Mouse (Mus musculus): Measurements from ENCODE around the gene Krt17. TPM values are rescaled to one million over a fixed set of nuclear protein-coding genes. Genes with fewer than 3 reads are reported as not detected.

Gene Krt17
- polyA plus RNA-seq, 1 experiment from 2014 or later, result 161 TPM

Other genes with a start within 250 kb of the Krt17 start
- not detected in 2 replicates for gene Krt33a, start 244.8 kb downstream of the Krt17 start, polyA plus RNA-seq (2015; fragmentation: Nextera tagmentation; extraction: Ambion mirVana)
- gene Krt33b, start 231.2 kb downstream of the Krt17 start, polyA plus RNA-seq (2015; fragmentation: Nextera tagmentation; extraction: Ambion mirVana), result not detected in 2 replicates
- gene Krt34, start 219.5 kb downstream of the Krt17 start, polyA plus RNA-seq (2015; fragmentation: Nextera tagmentation; extraction: Ambion mirVana), result not detected in 2 replicates
- gene Krt31, start 210.5 kb downstream of the Krt17 start, polyA plus RNA-seq (2015; fragmentation: Nextera tagmentation; extraction: Ambion mirVana), result not detected in 2 replicates
- gene Krt32, start 172.8 kb downstream of the Krt17 start, polyA plus RNA-seq (2015; fragmentation: Nextera tagmentation; extraction: Ambion mirVana), result 0.36 and 0.70 TPM in 2 replicates
- 1.5 and 2.4 TPM in 2 replicates for gene Krt35, start 164.8 kb downstream of the Krt17 start, polyA plus RNA-seq (2015; fragmentation: Nextera tagmentation; extraction: Ambion mirVana)
- 0.15 TPM in 1 of 2 replicates, not detected in the other for gene Krt36, start 155.4 kb downstream of the Krt17 start, polyA plus RNA-seq (2015; fragmentation: Nextera tagmentation; extraction: Ambion mirVana)
- gene Krt13, start 139.5 kb downstream of the Krt17 start, polyA plus RNA-seq (2015; fragmentation: Nextera tagmentation; extraction: Ambion mirVana), result 1.1 and 2.2 TPM in 2 replicates
- gene Krt15, start 125.1 kb downstream of the Krt17 start, polyA plus RNA-seq (2015; fragmentation: Nextera tagmentation; extraction: Ambion mirVana), result 314 and 354 TPM in 2 replicates
- 44.6 and 57.3 TPM in 2 replicates for gene Krt19, start 112.4 kb downstream of the Krt17 start, polyA plus RNA-seq (2015; fragmentation: Nextera tagmentation; extraction: Ambion mirVana)
- gene Krt9, start 67.8 kb downstream of the Krt17 start, polyA plus RNA-seq (2015; fragmentation: Nextera tagmentation; extraction: Ambion mirVana), result not detected in 2 replicates
- 574 and 670 TPM in 2 replicates for gene Krt14, start 53.5 kb downstream of the Krt17 start, polyA plus RNA-seq (2015; fragmentation: Nextera tagmentation; extraction: Ambion mirVana)
- gene Krt16, start 12.1 kb downstream of the Krt17 start, polyA plus RNA-seq (2015; fragmentation: Nextera tagmentation; extraction: Ambion mirVana), result 0.33 and 0.45 TPM in 2 replicates
- 0.20 and 0.25 TPM in 2 replicates for gene Krt42, start 8.8 kb upstream of the Krt17 start, polyA plus RNA-seq (2015; fragmentation: Nextera tagmentation; extraction: Ambion mirVana)
- 1,424 and 1,667 TPM in 2 replicates for gene Eif1, start 58.9 kb upstream of the Krt17 start, polyA plus RNA-seq (2015; fragmentation: Nextera tagmentation; extraction: Ambion mirVana)
- 1.2 TPM in 1 of 2 replicates, not detected in the other for gene Gast, start 73.4 kb upstream of the Krt17 start, polyA plus RNA-seq (2015; fragmentation: Nextera tagmentation; extraction: Ambion mirVana)
- gene Hap1, start 95.1 kb upstream of the Krt17 start, polyA plus RNA-seq (2015; fragmentation: Nextera tagmentation; extraction: Ambion mirVana), result 5.9 and 7.6 TPM in 2 replicates
- gene Jup, start 136.7 kb upstream of the Krt17 start, polyA plus RNA-seq (2015; fragmentation: Nextera tagmentation; extraction: Ambion mirVana), result 104 TPM in 2 replicates
- gene P3h4, start 153.8 kb upstream of the Krt17 start, polyA plus RNA-seq (2015; fragmentation: Nextera tagmentation; extraction: Ambion mirVana), result 52.2 and 57.2 TPM in 2 replicates
- gene Fkbp10, start 154.7 kb upstream of the Krt17 start, polyA plus RNA-seq (2015; fragmentation: Nextera tagmentation; extraction: Ambion mirVana), result 125 and 134 TPM in 2 replicates
- gene Nt5c3b, start 180.8 kb upstream of the Krt17 start, polyA plus RNA-seq (2015; fragmentation: Nextera tagmentation; extraction: Ambion mirVana), result 158 and 167 TPM in 2 replicates
- 1.1 and 1.7 TPM in 2 replicates for gene Klhl10, start 180.9 kb upstream of the Krt17 start, polyA plus RNA-seq (2015; fragmentation: Nextera tagmentation; extraction: Ambion mirVana)
- 12.0 and 12.6 TPM in 2 replicates for gene Klhl11, start 211.7 kb upstream of the Krt17 start, polyA plus RNA-seq (2015; fragmentation: Nextera tagmentation; extraction: Ambion mirVana)